Mouse (Mus musculus) hindbrain, embryonic 16.5 days (tissue): Measurements from ENCODE around the gene Mnat1. TPM values are rescaled to one million over a fixed set of nuclear protein-coding genes. Genes with fewer than 3 reads are reported as not detected.

Source experiments
- ATAC-seq: fragments of 200-750 bp; cut with Nextera tagmentation; 2 replicates; pipeline ENCODE4 v1.8.0; 2017; ENCODE audit warnings: moderate TSS enrichment, moderate library complexity
- H3K27ac ChIP-seq: fragments of 300-500 bp; sonication (generic); 2 replicates; pipeline ENCODE4 v1.5.1; 2014; ENCODE audit warnings: low read depth, mild to moderate bottlenecking, control low read depth, low read length, moderate library complexity
- H3K27me3 ChIP-seq: fragments of 300-500 bp; sonication (generic); replicated peaks from 2 replicates; pipeline ENCODE4 v1.6.1; 2014; ENCODE audit warnings: low read length; ENCODE audit not compliant: control insufficient read depth, insufficient read depth
- H3K36me3 ChIP-seq: fragments of 300-500 bp; sonication (generic); 2 replicates; pipeline ENCODE4 v1.6.1; 2014; ENCODE audit warnings: mild to moderate bottlenecking, low read length, moderate library complexity, mixed read lengths; ENCODE audit not compliant: control insufficient read depth, insufficient read depth
- H3K4me1 ChIP-seq: fragments of 300-500 bp; sonication (generic); 2 replicates; pipeline ENCODE4 v1.6.1; 2014; ENCODE audit warnings: low read depth, low read length; ENCODE audit not compliant: control insufficient read depth, insufficient read depth
- H3K4me2 ChIP-seq: fragments of 300-500 bp; sonication (generic); 2 replicates; pipeline ENCODE4 v1.6.1; 2014; ENCODE audit warnings: mild to moderate bottlenecking, low read length, control low read depth, moderate library complexity
- H3K4me3 ChIP-seq: fragments of 300-500 bp; sonication (generic); 2 replicates; pipeline ENCODE4 v1.5.1; 2014; ENCODE audit warnings: mild to moderate bottlenecking, low read length, control low read depth, moderate library complexity
- H3K9ac ChIP-seq: fragments of 300-500 bp; sonication (generic); 2 replicates; pipeline ENCODE4 v1.6.1; 2014; ENCODE audit warnings: low read depth, mild to moderate bottlenecking, control low read depth, low read length, moderate library complexity
- H3K9me3 ChIP-seq: fragments of 300-500 bp; sonication (generic); 2 replicates; pipeline ENCODE4 v1.6.1; 2014; ENCODE audit warnings: mild to moderate bottlenecking, low read length, moderate library complexity; ENCODE audit not compliant: control insufficient read depth
- WGBS: fragments of 180-500 bp; shearing (Covaris S2); extraction: QIAGEN DNeasy Blood & Tissue Kit; methylation state at CpG from one replicate; pipeline ENCODE4 v1.1.7; 2014; 5-methylcytosine and 5-hydroxymethylcytosine counted together
- polyA plus RNA-seq: library from polyadenylated mRNA; unstranded; fragments of >200 nt; fragmentation: Nextera tagmentation; extraction: Ambion mirVana; gene quantifications from 2 replicates; pipeline ENCODE4 v1.2.1, GENCODE M21; 2015

The Mnat1 gene
- polyA plus RNA-seq, 1 experiment from 2014 or later = 16.2 TPM

DNA sequence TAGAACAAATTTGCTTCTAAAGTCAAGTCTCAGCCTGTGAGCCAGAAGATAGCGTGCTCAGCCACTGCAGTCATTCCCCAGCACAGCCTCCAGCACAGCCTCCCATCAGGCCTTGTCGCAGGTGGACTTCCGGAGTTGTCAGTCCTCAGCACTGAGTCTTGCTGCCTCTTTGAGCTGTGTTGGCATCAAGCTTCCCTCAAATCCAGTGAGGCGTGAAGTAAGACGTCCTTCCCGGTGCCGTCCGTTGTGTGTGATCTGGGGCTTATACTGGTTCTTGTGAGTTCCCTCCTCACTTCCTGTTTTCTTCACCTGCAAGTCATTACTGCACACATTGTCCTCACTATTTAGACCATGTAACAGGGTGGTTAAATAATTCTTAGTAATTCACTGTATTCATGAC, 60.4 kb downstream of the Mnat1 start:
- no peak for ATAC-seq
- 63% methylated on average over 8 of the region's 8 CpGs for WGBS
- Histone ChIP-seq H3K27ac (no peak overlapping the region), H3K4me3 (no peak overlapping the region), H3K36me3 (peaks cover 4% of the 10 kb centered on the region; the same call in 1 of the 2 replicates), H3K4me2 (no peak overlapping the region), H3K4me1 (no peaks in the 10 kb centered on the region), H3K9ac (no peak overlapping the region), H3K9me3 (no peaks in the 10 kb centered on the region), H3K27me3 (no peaks in the 10 kb centered on the region)

GRCm38 (mm10) chr12:73197363-73197762, 73.8 kb downstream of the Mnat1 start:
- H3K9ac ChIP-seq = no peak overlapping the region
- H3K4me2 ChIP-seq = no peak overlapping the region
- H3K36me3 ChIP-seq = no peaks in the 10 kb centered on the region
- H3K27ac ChIP-seq = no peak overlapping the region
- no peaks in the 10 kb centered on the region for H3K9me3 ChIP-seq
- no peaks in the 10 kb centered on the region for H3K27me3 ChIP-seq
- H3K4me3 ChIP-seq = no peak overlapping the region
- 91% methylated on average over 6 of the region's 6 CpGs for WGBS
- ATAC-seq = no peak
- no peaks in the 10 kb centered on the region for H3K4me1 ChIP-seq

- Histone ChIP-seq H3K36me3 (no peaks in the 10 kb centered on the region), H3K27ac (no peak overlapping the region), H3K9ac (no peak overlapping the region), H3K9me3 (no peaks in the 10 kb centered on the region), H3K4me3 (no peak overlapping the region), H3K4me2 (no peak overlapping the region), H3K27me3 (no peaks in the 10 kb centered on the region), H3K4me1 (no peaks in the 10 kb centered on the region)
- no peak for ATAC-seq
- WGBS = 86% methylated on average over 1 of the region's 1 CpGs
Measured at GRCm38 (mm10) chr12:73198451-73198850, 74.9 kb downstream of the Mnat1 start.

DNA sequence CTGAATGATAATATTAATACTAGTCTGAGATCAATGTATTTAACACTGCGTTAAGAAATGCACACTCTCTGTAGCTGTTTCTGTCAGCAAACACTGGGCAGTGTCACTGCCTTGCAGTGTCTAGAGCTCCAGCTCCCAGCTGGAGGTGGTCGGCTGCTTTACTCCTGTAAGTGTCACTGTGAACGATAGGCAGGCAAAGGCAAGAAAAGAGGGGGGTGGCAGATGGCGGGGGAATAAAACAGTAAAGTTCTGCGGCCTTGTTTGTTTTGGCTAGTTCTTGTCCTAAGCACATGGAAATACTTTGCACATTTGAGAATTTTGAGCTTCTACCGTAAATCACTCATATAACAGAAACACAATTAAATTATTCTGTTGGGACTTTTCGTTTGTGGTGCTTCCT, 75.9 kb downstream of the Mnat1 start:
- H3K9me3 ChIP-seq = no peaks in the 10 kb centered on the region
- H3K4me3 ChIP-seq = no peak overlapping the region
- H3K4me2 ChIP-seq = no peak overlapping the region
- no peak for ATAC-seq
- H3K36me3 ChIP-seq = no peaks in the 10 kb centered on the region
- H3K27me3 ChIP-seq = no peaks in the 10 kb centered on the region
- H3K9ac ChIP-seq = no peak overlapping the region
- no peak overlapping the region for H3K27ac ChIP-seq
- WGBS = 58% methylated on average over 7 of the region's 7 CpGs
- no peaks in the 10 kb centered on the region for H3K4me1 ChIP-seq

DNA sequence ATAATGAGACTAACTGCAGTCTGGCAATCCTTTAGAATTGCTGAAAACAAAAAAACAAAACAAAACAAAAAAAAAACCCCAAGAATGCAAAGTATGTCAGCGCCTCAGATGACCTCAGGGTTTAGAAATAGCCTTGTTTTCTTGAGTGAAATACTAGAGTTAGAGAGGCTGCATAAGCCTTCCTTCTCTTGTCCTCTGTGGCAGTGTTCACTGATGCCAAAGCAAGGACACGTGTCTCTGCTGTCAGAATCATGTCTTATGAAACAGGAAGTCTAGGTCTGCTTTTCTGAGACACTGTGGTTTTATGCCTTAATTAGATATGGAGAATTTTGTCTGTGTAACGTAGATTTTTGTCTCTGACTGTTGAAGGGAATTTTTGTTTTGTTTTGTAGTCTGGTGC, 78.1 kb downstream of the Mnat1 start:
- Histone ChIP-seq H3K4me1 (no peaks in the 10 kb centered on the region), H3K4me2 (no peak overlapping the region), H3K27ac (no peak overlapping the region), H3K9ac (no peak overlapping the region), H3K4me3 (no peak overlapping the region), H3K36me3 (no peaks in the 10 kb centered on the region), H3K27me3 (no peaks in the 10 kb centered on the region), H3K9me3 (no peaks in the 10 kb centered on the region)
- no peak for ATAC-seq
- 50% methylated on average over 3 of the region's 3 CpGs for WGBS

GRCm38 (mm10) chr12:73205710-73206649, 82.5 kb downstream of the Mnat1 start:
- no peaks in the 10 kb centered on the region for H3K27me3 ChIP-seq
- ATAC-seq = no peak
- no peak overlapping the region for H3K9ac ChIP-seq
- H3K9me3 ChIP-seq = no peaks in the 10 kb centered on the region
- H3K4me1 ChIP-seq = no peaks in the 10 kb centered on the region
- H3K36me3 ChIP-seq = no peaks in the 10 kb centered on the region
- H3K4me3 ChIP-seq = no peak overlapping the region
- no peak overlapping the region for H3K27ac ChIP-seq
- 82% methylated on average over 11 of the region's 11 CpGs for WGBS
- H3K4me2 ChIP-seq = no peak overlapping the region

GRCm38 (mm10) chr12:73207008-73207407, 83.5 kb downstream of the Mnat1 start:
- no peak for ATAC-seq
- Histone ChIP-seq H3K9ac (no peak overlapping the region), H3K36me3 (no peaks in the 10 kb centered on the region), H3K9me3 (no peaks in the 10 kb centered on the region), H3K27ac (no peak overlapping the region), H3K27me3 (no peaks in the 10 kb centered on the region), H3K4me2 (no peak overlapping the region), H3K4me3 (no peak overlapping the region), H3K4me1 (no peaks in the 10 kb centered on the region)
- 86% methylated on average over 4 of the region's 4 CpGs for WGBS

DNA sequence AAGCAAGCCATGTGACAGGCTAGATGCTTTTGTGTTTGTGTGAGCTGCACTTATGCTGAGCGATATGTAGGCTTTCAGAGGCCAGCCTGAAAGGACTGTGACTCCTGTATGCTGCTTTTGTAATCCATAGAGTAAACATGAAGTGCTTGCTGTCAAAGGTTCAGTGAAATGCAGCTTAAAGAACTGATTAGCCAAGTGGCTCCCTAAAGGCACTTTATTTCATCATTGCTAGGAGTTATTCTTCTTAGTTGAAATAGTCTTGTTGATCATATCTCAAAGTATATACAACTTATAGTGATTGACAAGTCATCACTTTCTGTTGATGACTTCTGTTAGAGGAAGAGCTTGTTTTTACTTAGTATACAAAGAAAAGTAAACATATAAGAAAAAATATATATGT, 83.9 kb downstream of the Mnat1 start:
- no peak overlapping the region for H3K4me2 ChIP-seq
- no peak overlapping the region for H3K4me3 ChIP-seq
- no peaks in the 10 kb centered on the region for H3K36me3 ChIP-seq
- no peak for ATAC-seq
- H3K4me1 ChIP-seq = no peaks in the 10 kb centered on the region
- H3K9me3 ChIP-seq = no peaks in the 10 kb centered on the region
- no peaks in the 10 kb centered on the region for H3K27me3 ChIP-seq
- 85% methylated on average over 1 of the region's 1 CpGs for WGBS
- no peak overlapping the region for H3K9ac ChIP-seq
- H3K27ac ChIP-seq = no peak overlapping the region

DNA sequence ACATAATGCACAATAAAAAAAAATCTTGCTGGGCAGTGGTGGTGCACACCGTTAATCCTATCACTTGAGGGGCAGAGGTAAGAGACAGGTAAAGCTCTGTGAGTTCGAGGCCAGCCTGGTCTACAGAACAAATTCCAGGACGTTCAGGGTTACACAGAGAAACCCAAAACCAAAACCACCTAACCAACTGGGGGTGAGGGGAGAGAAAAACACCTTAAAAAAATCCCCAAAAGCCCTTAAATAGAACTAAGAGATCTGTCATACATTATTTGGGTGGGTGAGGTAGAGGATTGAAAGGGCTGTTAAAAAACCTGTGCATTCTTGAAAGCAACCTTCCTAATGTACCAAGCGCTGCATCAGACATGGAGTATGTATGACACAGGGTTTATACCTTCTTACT, 85.0 kb downstream of the Mnat1 start:
- no peak for ATAC-seq
- Histone ChIP-seq H3K4me2 (no peak overlapping the region), H3K9ac (no peak overlapping the region), H3K4me3 (no peak overlapping the region), H3K27ac (no peak overlapping the region), H3K36me3 (no peaks in the 10 kb centered on the region), H3K4me1 (no peaks in the 10 kb centered on the region), H3K27me3 (no peaks in the 10 kb centered on the region), H3K9me3 (no peaks in the 10 kb centered on the region)
- WGBS = 97% methylated on average over 4 of the region's 4 CpGs
